In genomic region chr1:160043271-160043975, GRCm38 (mm10) we compare ENCODE assay signal across 9 mouse cellular contexts. TPM values are rescaled to one million over a fixed set of nuclear protein-coding genes. Genes with fewer than 3 reads are reported as not detected.
DNase-seq lines count a peak whose midpoint lies in the region; ATAC-seq and TF ChIP-seq lines count a peak whose summit lies in the region.
"Had no signal": no experiment of that assay in that cellular context is flagged by ENCODE, and none has a peak within 500 bp of the region (broad histone marks: within the 10 kb centered on the region; RNA-seq: fewer than 3 reads in every experiment).

No protein-coding gene starts in this region.

- no peak overlapping the region for H3K9ac ChIP-seq in forebrain, embryonic 11.5 days (ENCODE audit: low read length)
- H3K9ac ChIP-seq in forebrain, postnatal 0 days = no peak overlapping the region
- no peak overlapping the region for H3K9ac ChIP-seq in lung, embryonic 14.5 days
- H3K9ac ChIP-seq: hindbrain, embryonic 15.5 days had no signal

- DNase-seq in forebrain, embryonic 11.5 days (ENCODE audit: low spot score) = no peak
- DNase-seq in forebrain, postnatal 0 days = no peak
- DNase-seq in lung, embryonic 14.5 days = no peak
- no peak for DNase-seq in lung, adult 2 months
- peak; percentile 69 for DNase-seq in induced T-regulatory cell, adult 2 months (ENCODE audit: low read depth)
- DNase-seq in lung, postnatal 4 days = peak; percentile 37 to 71
- DNase-seq in right cerebral cortex, postnatal 36 days (ENCODE audit: low spot score in 2 of 2) = no peak
- DNase-seq in c-Kit-positive CD71-positive TER-119-positive erythroid progenitor cells, embryonic 14.5 days (ENCODE audit: low spot score) = no peak

- TF ChIP-seq CTCF in forebrain, postnatal 0 days (IDR thresholded peaks at IDR 0.05; ENCODE audit: low read depth) = no peak
- TF ChIP-seq CTCF in lung, embryonic 14.5 days (IDR thresholded peaks at IDR 0.05; ENCODE audit: low read depth) = no peak
- TF ChIP-seq CTCF in lung, adult 2 months (IDR thresholded peaks at IDR 0.05; ENCODE audit: insufficient read depth, low read length) = no peak

- 89% methylated on average over 13 of the region's 13 CpGs for WGBS in forebrain, embryonic 11.5 days
- 92% methylated on average over 13 of the region's 13 CpGs for WGBS in forebrain, postnatal 0 days
- 75% methylated on average over 13 of the region's 13 CpGs for WGBS in lung, embryonic 14.5 days
- 60% methylated on average over 13 of the region's 13 CpGs for WGBS in lung, adult 2 months

- no peaks in the 10 kb centered on the region for H3K9me3 ChIP-seq in forebrain, embryonic 11.5 days (ENCODE audit: control insufficient read depth, low read length)
- no peaks in the 10 kb centered on the region for H3K9me3 ChIP-seq in forebrain, postnatal 0 days (ENCODE audit: low read length)
- H3K9me3 ChIP-seq in lung, embryonic 14.5 days (ENCODE audit: low read depth, low read length) = no peaks in the 10 kb centered on the region
- H3K9me3 ChIP-seq: hindbrain, embryonic 15.5 days had no signal

- H3K4me3 ChIP-seq in forebrain, embryonic 11.5 days (ENCODE audit: low read depth, low read length) = no peak overlapping the region
- H3K4me3 ChIP-seq in forebrain, postnatal 0 days (ENCODE audit: low read depth, low read length) = no peak overlapping the region
- H3K4me3 ChIP-seq in lung, embryonic 14.5 days (ENCODE audit: low read depth, low read length) = peak overlapping the region; percentile 51; the same call in 1 of the 2 replicates
- H3K4me3 ChIP-seq in lung, adult 2 months (replicated peaks; ENCODE audit: extremely low read depth, low read depth, low read length) = no peak overlapping the region

- no peaks in the 10 kb centered on the region; the same call in 1 of the 2 replicates for H3K4me1 ChIP-seq in forebrain, embryonic 11.5 days (replicated peaks; ENCODE audit: control insufficient read depth, insufficient read depth, low read length)
- 0 out of 2 replicates have a peak, but pooled peaks cover 6% of the 10 kb centered on the region for H3K4me1 ChIP-seq in forebrain, postnatal 0 days (ENCODE audit: insufficient read depth)
- peaks cover 11% of the 10 kb centered on the region for H3K4me1 ChIP-seq in lung, embryonic 14.5 days (ENCODE audit: insufficient read depth)
- peaks cover 5% of the 10 kb centered on the region for H3K4me1 ChIP-seq in lung, adult 2 months (ENCODE audit: control insufficient read depth, insufficient read depth, low read length)

- 0 out of 2 replicates have a peak, but pooled peaks have one; percentile 25 for ATAC-seq in forebrain, embryonic 11.5 days (replicated peaks; ENCODE audit: low FRiP score)
- no peak for ATAC-seq in forebrain, postnatal 0 days
- peak; percentile 19; the same call in 1 of the 2 replicates for ATAC-seq in lung, embryonic 14.5 days (ENCODE audit: insufficient read depth)

- no peak overlapping the region for H3K4me2 ChIP-seq in forebrain, embryonic 11.5 days (ENCODE audit: low read depth, low read length, severe bottlenecking)
- no peak overlapping the region; the same call in 1 of the 2 replicates for H3K4me2 ChIP-seq in forebrain, postnatal 0 days (ENCODE audit: low read depth)
- peak overlapping the region; percentile 79 for H3K4me2 ChIP-seq in lung, embryonic 14.5 days

- no peak for TF ChIP-seq POLR2A in lung, adult 2 months (IDR thresholded peaks at IDR 0.05; ENCODE audit: borderline replicate concordance, extremely low read depth, low read depth, low read length)

- H3K27me3 ChIP-seq in forebrain, embryonic 11.5 days (ENCODE audit: control insufficient read depth, insufficient read depth, low read length) = no peaks in the 10 kb centered on the region
- H3K27me3 ChIP-seq in forebrain, postnatal 0 days (ENCODE audit: insufficient read depth, low read length) = no peaks in the 10 kb centered on the region
- no peaks in the 10 kb centered on the region for H3K27me3 ChIP-seq in lung, embryonic 14.5 days (ENCODE audit: insufficient read depth, low read length)
- H3K27me3 ChIP-seq: hindbrain, embryonic 15.5 days had no signal

- no peaks in the 10 kb centered on the region for H3K36me3 ChIP-seq in forebrain, embryonic 11.5 days (ENCODE audit: control insufficient read depth, insufficient read depth, low read length)
- H3K36me3 ChIP-seq in forebrain, postnatal 0 days (ENCODE audit: insufficient read depth) = no peaks in the 10 kb centered on the region
- H3K36me3 ChIP-seq in lung, embryonic 14.5 days (ENCODE audit: insufficient read depth) = no peaks in the 10 kb centered on the region
- H3K36me3 ChIP-seq: hindbrain, embryonic 15.5 days had no signal

- H3K27ac ChIP-seq in forebrain, embryonic 11.5 days (ENCODE audit: low read depth, low read length) = no peak overlapping the region
- H3K27ac ChIP-seq in forebrain, postnatal 0 days (ENCODE audit: low read depth, low read length) = no peak overlapping the region
- H3K27ac ChIP-seq in lung, embryonic 14.5 days (ENCODE audit: low read depth) = no peak overlapping the region; the same call in 1 of the 2 replicates
- H3K27ac ChIP-seq: hindbrain, embryonic 15.5 days had no signal

RNA-seq across cellular contexts. Expression of gene 4930523C07Rik, which starts 0.8 kb away (rescaled TPM):
- 1.6 and 1.7 TPM in 2 replicates for polyA plus RNA-seq in forebrain, embryonic 11.5 days (2014; fragmentation: Nextera tagmentation; extraction: Ambion mirVana)
- 1.0 and 3.3 TPM in 2 replicates for total RNA-seq in forebrain, postnatal 0 days (2014; rRNA removed)
- 2.5 and 3.8 TPM in 2 replicates for polyA plus RNA-seq in forebrain, postnatal 0 days (2015; fragmentation: Nextera tagmentation; extraction: Ambion mirVana)
- polyA plus RNA-seq in lung, embryonic 14.5 days (2014; fragmentation: Nextera tagmentation; extraction: Ambion mirVana) = 18.9 and 20.2 TPM in 2 replicates
- polyA plus RNA-seq in lung, adult 2 months (2012; rRNA removed) = 29.3 and 31.9 TPM in 2 replicates

Comparison
In these comparisons a context has a peak if more than half of its experiments do, and no peak if none do; other contexts are left out.
1. DNase-seq: peak in induced T-regulatory cell, adult 2 months (single experiment) and lung, postnatal 4 days (2 of 2); none in forebrain, embryonic 11.5 days (single experiment), forebrain, postnatal 0 days (single experiment), lung, embryonic 14.5 days (single experiment), lung, adult 2 months (single experiment), right cerebral cortex, postnatal 36 days (0 of 2) and c-Kit-positive CD71-positive TER-119-positive erythroid progenitor cells, embryonic 14.5 days (single experiment).